Mouse (Mus musculus) G1E (cell line): Measurements from ENCODE around the gene Plpp4. TPM values are rescaled to one million over a fixed set of nuclear protein-coding genes. Genes with fewer than 3 reads are reported as not detected.

ENCODE experiments used
- ATAC-seq: 2 replicates; pipeline ENCODE4 v1.8.0; 2016; ENCODE audit warnings: mild to moderate bottlenecking; ENCODE audit not compliant: insufficient number of reproducible peaks, poor library complexity, low FRiP score, severe bottlenecking; ENCODE audit errors: extremely low read depth
- DNase-seq: peaks from one replicate; pipeline ENCODE4 v3.0.0; 2012; ENCODE audit warnings: low spot score
- H3K27me3 ChIP-seq: 2 replicates; pipeline ENCODE4 v1.6.1; 2012; ENCODE audit warnings: mild to moderate bottlenecking, low read length, inconsistent platforms; ENCODE audit not compliant: insufficient read depth
- H3K36me3 ChIP-seq: replicated peaks from 2 replicates; pipeline ENCODE3; 2012; ENCODE audit warnings: mild to moderate bottlenecking, inconsistent platforms
- H3K4me1 ChIP-seq: 2 replicates; pipeline ENCODE4 v1.6.1; 2012; ENCODE audit warnings: low read depth, low read length, inconsistent platforms, mixed read lengths; ENCODE audit not compliant: insufficient read depth
- H3K4me3 ChIP-seq: 2 replicates; pipeline ENCODE4 v1.5.1; 2012; ENCODE audit warnings: low read depth, mild to moderate bottlenecking, inconsistent platforms, low read length, moderate library complexity, mixed read lengths
- H3K9me3 ChIP-seq: replicated peaks from 2 replicates; pipeline ENCODE4 v1.6.1; 2012; ENCODE audit warnings: inconsistent platforms
- CTCF ChIP-seq: IDR thresholded peaks from 2 replicates; pipeline ENCODE4 v1.5.1; 2012; ENCODE audit warnings: low read depth, low read length, inconsistent platforms, mixed read lengths
- GATA1 ChIP-seq: IDR thresholded peaks from 2 replicates; pipeline ENCODE4 v1.6.1; 2012; ENCODE audit warnings: borderline replicate concordance, low read length, inconsistent platforms, mixed read lengths
- GATA2 ChIP-seq: IDR thresholded peaks from 2 replicates; pipeline ENCODE4 v1.6.1; 2012; ENCODE audit warnings: low read depth, low read length, inconsistent platforms, borderline replicate concordance
- POLR2AphosphoS5 ChIP-seq: IDR thresholded peaks from 2 replicates; pipeline ENCODE4 v1.6.1; 2012; ENCODE audit warnings: low read depth, low read length, inconsistent platforms; ENCODE audit not compliant: insufficient replicate concordance
- TAL1 ChIP-seq: conservative IDR thresholded peaks from 2 replicates; pipeline ENCODE4 v1.6.1; 2012; ENCODE audit warnings: low read depth, low read length, inconsistent platforms, mixed read lengths
- polyA plus RNA-seq: library from polyadenylated mRNA; stranded (reverse); fragments of >175 nt; gene quantifications from 2 replicates; pipeline ENCODE4 v1.2.3, GENCODE M21; 2012
- total RNA-seq, 2 experiments: library from RNA; stranded (forward) in 1 of 2; stranded (reverse) in 1 of 2; fragments of 200-1000 nt in 1 of 2; fragments of >200 nt in 1 of 2; fragmentation: Nextera tagmentation in 1 of 2; gene quantifications; 2 replicates each; pipeline ENCODE4 v1.2.3; 2014 to 2017

The Plpp4 gene
- total RNA-seq (2014; fragmentation: Nextera tagmentation), result not detected in 2 replicates
- not detected in 2 replicates for total RNA-seq (2017)
- not detected in 2 replicates for polyA plus RNA-seq

DNA sequence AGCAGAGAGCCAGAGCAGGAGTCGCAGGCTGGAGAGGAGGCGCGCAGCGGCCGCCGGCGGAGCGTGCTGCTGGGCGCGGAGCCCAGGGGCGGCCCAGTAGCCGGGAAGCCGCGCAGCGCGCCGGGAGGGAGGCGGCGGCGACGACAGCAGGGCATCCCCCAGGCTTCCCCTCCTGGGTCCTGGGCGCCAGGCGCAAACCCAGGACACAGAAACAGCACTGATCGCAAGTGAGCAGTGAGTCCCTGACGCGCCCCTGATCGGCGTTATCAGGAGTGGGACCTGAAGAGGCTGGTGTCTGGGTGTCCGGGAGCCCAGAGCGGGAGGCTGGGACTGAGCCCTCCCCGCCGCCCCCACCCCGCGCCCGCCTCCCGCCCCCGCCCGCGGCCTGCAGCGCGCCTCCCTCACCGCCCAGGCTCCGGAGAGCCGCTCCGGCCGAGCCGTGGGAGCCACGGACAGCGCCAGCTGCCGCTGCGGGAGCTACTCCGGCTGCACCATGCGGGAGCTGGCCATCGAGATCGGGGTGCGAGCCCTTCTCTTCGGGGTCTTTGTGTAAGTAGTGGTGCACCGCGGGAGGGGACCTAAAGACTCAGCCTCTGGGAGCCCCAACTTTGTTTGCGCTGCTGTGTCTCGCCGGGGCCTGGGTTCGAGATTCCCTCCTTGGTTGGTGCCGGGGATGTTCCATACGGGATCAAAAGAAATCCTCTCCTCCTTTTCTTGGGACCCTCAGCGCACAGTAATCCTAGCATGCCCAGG is at the start of gene Plpp4:
Plpp4 (plus strand) TSS at position 411 of the 753 bp plus-strand sequence.
- peaks cover 65% of the 10 kb centered on the region for H3K9me3 ChIP-seq
- ATAC-seq (no peak), DNase-seq (no peak)
- H3K27me3 ChIP-seq, result no peaks in the 10 kb centered on the region; the same call in 1 of the 2 replicates
- TF ChIP-seq POLR2AphosphoS5, result no peak
- no peak for TF ChIP-seq TAL1
- TF ChIP-seq GATA1, result no peak
- TF ChIP-seq CTCF, result no peak
- TF ChIP-seq GATA2, result no peak
- H3K4me3 ChIP-seq, result no peak within 1 kb of the TSS
- no peaks in the 10 kb centered on the region for H3K36me3 ChIP-seq
- no peaks in the 10 kb centered on the region for H3K4me1 ChIP-seq

DNA sequence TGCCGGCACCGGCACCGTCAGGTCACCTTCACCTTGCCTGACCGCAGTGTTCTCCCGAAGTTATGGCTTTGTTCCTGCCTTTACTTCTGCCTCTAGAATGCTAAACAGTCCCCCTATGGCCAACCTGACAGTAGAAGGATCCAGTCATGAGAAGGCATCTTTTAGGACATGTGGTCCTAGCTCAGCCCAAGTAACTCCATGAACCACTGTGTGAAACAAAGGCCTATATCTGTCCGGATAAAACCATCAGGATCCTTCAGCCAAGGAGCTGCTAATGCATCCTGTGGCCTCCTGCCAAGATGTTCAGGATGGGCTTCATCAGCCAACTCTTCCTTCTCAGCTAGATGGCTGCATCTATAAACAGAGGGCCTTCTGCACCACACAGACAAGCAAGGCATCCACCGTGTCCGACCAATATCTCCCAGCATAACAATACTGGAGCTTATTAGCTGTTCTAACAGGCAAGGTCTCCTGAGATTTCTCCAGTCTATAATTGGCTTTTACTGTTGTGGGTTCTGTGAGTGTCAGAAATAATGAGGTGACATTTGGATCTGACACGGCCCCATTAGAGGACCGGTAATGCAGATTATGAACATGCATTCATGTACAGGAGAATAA is 40.8 kb upstream of the Plpp4 start:
- H3K4me3 ChIP-seq, result no peak overlapping the region
- no peaks in the 10 kb centered on the region for H3K4me1 ChIP-seq
- ATAC-seq (no peak), DNase-seq (no peak)
- TF ChIP-seq CTCF (no peak), POLR2AphosphoS5 (no peak)
- H3K9me3 ChIP-seq, result peaks cover 27% of the 10 kb centered on the region
- H3K36me3 ChIP-seq, result no peaks in the 10 kb centered on the region
- H3K27me3 ChIP-seq, result no peaks in the 10 kb centered on the region

DNA sequence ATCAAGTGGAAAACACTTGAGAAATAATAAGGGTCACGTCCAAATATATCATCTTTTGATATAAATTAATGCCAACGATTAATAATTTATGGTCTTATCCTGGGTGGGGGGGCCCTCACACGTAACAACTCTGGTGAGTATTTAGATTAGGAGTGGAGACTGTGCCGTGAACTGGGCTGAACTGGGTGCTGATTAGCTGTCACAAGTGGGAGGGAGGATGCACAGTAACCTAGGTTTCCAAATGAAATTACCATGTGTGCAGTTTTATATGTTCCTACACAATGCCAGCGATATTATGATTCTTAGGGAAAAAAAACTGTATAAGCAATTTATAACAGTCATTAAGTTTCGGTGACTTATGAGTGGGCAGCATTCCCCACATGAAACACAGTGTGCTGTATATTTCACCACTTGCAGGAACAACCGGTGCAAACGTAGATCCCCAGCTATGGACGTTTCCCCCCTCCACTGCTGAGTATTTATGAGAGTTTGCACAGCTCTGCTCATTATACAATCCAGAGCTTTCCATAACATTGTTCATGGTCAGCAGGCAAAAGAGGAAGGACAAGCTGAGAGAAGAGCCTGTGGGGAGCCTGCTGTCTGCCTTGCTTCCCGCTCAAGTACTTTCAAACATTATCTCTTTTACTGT is 40.2 kb upstream of the Plpp4 start:
- H3K27me3 ChIP-seq, result no peaks in the 10 kb centered on the region
- TF ChIP-seq CTCF (no peak), GATA1 (no peak), GATA2 (no peak), POLR2AphosphoS5 (no peak), TAL1 (no peak)
- no peak overlapping the region for H3K4me3 ChIP-seq
- no peaks in the 10 kb centered on the region for H3K4me1 ChIP-seq
- peaks cover 30% of the 10 kb centered on the region for H3K9me3 ChIP-seq
- H3K36me3 ChIP-seq, result no peaks in the 10 kb centered on the region
- DNase-seq (no peak), ATAC-seq (no peak)

DNA sequence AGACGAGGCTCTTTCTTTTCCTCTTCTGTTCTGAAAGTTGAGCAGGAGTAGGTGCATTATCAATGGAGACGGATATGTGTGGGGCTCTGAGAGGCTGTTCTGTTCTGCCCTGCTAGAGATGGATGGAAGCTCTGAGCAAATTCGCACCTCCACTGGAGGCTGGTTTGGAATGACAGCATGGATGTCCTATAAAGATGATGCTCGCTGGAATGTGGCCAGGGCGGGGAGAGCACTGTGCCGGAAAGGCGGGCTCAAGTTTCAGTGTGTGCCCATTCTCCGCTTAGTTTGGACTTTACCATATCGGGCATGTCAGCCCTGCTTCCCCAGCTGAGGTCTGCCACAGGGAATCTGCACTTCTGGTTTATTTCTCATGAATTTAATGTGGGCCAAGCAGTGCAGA is 35.9 kb upstream of the Plpp4 start:
- DNase-seq (no peak), ATAC-seq (no peak; the same call in 1 of the 2 replicates)
- H3K9me3 ChIP-seq, result peaks cover 36% of the 10 kb centered on the region
- H3K36me3 ChIP-seq, result no peaks in the 10 kb centered on the region
- TF ChIP-seq GATA2, result no peak
- no peak for TF ChIP-seq CTCF
- TF ChIP-seq POLR2AphosphoS5, result no peak
- no peak for TF ChIP-seq TAL1
- no peak for TF ChIP-seq GATA1
- H3K4me1 ChIP-seq, result no peaks in the 10 kb centered on the region
- H3K27me3 ChIP-seq, result no peaks in the 10 kb centered on the region
- no peak overlapping the region for H3K4me3 ChIP-seq

DNA sequence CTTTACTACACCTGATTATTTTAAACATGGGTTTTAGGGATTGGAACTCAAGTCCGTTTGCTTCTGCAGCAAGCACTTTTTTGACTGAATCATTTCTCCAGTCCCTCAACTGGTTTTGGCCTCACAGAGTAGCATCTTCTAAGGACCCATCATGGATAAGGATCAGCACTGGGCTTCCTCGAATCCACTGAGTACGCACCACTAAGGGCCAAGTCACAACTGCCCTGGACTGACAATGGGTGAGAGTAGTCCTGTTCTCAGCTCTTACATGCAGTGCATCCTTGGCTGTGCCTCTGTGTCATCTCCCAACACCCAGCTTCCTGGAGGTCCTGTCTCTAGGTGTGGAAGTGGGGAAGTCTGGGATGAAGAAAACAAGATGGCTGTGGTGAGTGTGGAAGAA is 35.2 kb upstream of the Plpp4 start:
- no peak for TF ChIP-seq CTCF
- no peak overlapping the region for H3K4me3 ChIP-seq
- peaks cover 35% of the 10 kb centered on the region for H3K9me3 ChIP-seq
- ATAC-seq (no peak), DNase-seq (no peak)
- no peaks in the 10 kb centered on the region for H3K36me3 ChIP-seq
- H3K27me3 ChIP-seq, result no peaks in the 10 kb centered on the region
- no peaks in the 10 kb centered on the region for H3K4me1 ChIP-seq

DNA sequence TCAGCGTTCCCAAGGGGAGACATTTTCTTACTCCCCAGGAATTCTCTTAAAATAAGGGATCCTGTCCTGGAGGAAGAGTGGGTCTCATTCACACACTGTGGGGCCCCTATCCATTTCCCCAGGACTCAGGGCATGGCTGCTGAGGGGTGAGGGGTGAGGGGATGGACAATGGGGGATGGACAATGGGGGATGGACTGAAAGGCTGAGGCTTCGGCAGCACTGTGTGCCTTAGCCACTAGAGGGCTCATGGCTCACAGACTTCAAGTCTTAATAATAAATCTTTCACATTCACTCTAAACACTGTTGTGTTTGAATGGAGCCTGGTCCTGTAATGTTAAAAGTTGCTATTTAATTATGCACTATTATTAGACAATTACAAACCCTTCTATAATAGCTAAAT is 21.4 kb upstream of the Plpp4 start:
- no peak for DNase-seq
- ATAC-seq, result no peak

More for the DNA sequence above, 21.4 kb upstream of the Plpp4 start:
- H3K36me3 ChIP-seq, result no peaks in the 10 kb centered on the region
- peaks cover 58% of the 10 kb centered on the region for H3K9me3 ChIP-seq
- H3K4me1 ChIP-seq, result no peaks in the 10 kb centered on the region
- no peaks in the 10 kb centered on the region for H3K27me3 ChIP-seq
- H3K4me3 ChIP-seq, result no peak overlapping the region
- TF ChIP-seq GATA1 (no peak), GATA2 (no peak), CTCF (no peak), TAL1 (no peak), POLR2AphosphoS5 (no peak)
